Mouse (Mus musculus) NIH3T3 (cell line): ENCODE results near the gene Gfpt1.
"Not testable (repeated sequence)": the region's sequence is repeated elsewhere in the genome, so short reads cannot be mapped to it uniquely, and the experiment has no call there.

Experiments used
- DNase-seq: peaks from one replicate; pipeline ENCODE4 v3.0.0-alpha.2; 2012; ENCODE audit warnings: low read depth

Gene Gfpt1

DNA sequence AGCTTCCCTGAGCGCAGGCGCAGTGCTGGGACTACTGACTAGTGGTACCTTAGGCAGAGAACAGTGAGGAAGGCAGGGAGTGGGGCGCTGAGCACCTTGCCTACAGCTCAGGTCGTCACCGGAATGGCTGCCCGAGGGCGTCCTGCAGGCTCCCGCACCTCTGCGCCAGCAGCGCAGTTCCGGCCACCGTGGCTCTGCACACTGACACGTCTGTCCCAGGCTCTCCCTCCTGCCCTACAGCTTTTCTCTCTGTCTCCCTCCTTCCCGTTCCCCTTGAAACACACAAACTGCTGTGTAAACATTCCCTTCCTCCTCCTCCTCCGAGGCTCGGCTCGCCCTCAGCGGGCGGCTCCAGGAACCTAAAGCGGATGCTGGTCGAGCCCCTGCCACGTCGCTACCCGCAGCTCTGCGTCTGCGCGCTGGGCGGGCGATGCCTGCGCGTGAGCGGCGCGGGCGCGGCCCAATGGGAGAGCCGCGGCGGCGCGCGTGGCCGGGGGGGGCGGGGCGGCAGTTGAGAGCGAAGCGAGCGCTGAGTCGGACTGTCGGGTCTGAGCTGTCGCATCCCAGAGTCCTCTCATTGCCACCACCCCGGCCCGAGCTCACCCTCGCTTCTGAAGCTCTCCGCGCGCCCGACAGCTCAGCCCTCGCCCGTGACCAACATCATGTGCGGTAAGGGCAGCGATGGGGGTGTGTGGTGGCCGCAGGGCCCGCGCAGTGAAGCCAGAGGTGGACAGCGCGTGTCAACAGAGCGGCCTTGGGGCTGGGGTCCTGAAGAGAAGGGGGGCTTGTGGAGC is at the start of gene Gfpt1:
TSS of gene Gfpt1 (plus strand) at position 510 of the 794 bp plus-strand sequence.
- peak; percentile 98 for DNase-seq

GRCm38 (mm10) chr6:86994254-86994653 is 48.4 kb upstream of the Gfpt1 start:
- no peak for DNase-seq

DNA sequence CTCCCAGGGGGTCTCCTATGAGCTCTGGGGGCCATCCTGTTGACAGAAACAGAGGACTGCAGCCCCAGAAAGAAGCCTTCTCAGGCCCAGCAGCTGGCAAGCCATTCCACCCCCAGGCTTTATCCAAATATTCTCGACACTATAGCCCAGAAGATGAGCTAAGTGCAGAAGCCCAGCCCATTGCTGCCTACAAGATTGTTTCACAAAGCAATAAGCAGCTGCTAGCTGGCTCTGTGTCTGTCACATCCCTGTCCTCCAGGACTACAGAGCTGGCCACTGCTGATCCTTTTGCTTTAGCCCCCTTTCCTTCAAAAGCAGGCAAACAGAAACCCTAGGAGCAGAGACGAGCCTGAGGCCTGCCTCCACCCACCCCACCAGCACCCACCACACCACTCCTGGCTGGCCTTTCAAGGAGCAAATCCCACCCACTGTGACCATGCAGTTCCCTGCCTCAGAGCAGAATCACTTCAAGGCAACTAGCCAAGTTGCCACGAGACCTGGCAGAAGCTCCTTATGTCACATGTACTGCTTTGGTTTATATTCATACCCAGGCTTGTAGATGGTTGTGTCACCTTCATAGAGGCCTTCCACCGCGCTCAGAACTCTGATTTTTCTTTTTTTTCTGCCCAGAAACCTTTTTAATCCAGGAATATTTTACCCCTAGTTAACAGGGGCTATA is 45.9 kb upstream of the Gfpt1 start:
- peak; percentile 47 for DNase-seq

- no peak for DNase-seq
Measured at GRCm38 (mm10) chr6:86997360-86997759, 45.3 kb upstream of the Gfpt1 start.

DNA sequence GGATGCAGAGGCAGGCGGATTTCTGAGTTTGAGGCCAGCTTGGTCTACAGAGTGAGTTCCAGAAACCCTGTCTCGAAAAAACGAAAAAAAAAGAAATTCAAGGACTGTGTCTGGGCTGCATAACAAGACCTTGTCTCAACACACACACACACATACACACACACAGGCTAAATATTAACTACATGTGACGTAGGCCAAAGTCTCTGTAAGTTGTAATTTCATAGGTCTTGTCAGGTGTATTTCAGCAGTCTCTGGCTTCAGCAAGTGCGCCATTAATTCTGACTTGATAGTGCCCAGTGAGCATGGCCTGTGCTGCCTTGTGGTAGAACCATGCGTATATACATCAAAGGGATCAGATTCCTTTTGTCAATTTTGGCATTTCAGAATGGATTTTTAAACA is 40.7 kb upstream of the Gfpt1 start:
- DNase-seq, result no peak

GRCm38 (mm10) chr6:87002521-87003055 is 40.1 kb upstream of the Gfpt1 start:
- DNase-seq, result peak; percentile 96

GRCm38 (mm10) chr6:87004099-87004498 is 38.5 kb upstream of the Gfpt1 start:
- DNase-seq, result no peak

GRCm38 (mm10) chr6:87005577-87005976 is 37.1 kb upstream of the Gfpt1 start:
- DNase-seq, result peak; percentile 75

- no peak for DNase-seq
Measured at GRCm38 (mm10) chr6:87008887-87009286, 33.8 kb upstream of the Gfpt1 start, which contains the start of gene Nfu1. Gene Nfu1, plus strand, starts transcription at chr6:87009236.

- DNase-seq, result peak; percentile 98
Measured at GRCm38 (mm10) chr6:87009692-87010328, 32.8 kb upstream of the Gfpt1 start.

DNA sequence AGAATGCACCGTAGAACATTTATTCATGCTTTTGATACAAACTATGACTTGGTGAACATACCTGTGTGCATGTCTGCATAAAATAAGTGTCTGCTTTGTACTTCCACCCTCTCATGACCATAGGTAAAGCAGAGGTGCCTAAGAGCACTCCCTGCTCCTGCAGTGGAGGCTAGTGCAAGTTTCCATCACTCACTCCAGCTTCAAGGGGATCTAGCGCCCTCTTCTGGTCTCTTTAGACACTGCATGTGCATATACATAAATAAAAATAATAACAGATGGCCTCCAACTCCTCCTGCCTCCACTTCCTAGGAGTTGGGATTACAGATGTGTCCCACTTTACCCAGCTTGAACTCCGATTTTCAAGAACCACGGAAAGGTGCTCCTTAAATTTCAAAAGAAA is 25.7 kb upstream of the Gfpt1 start:
- DNase-seq, result peak; percentile 90

- no peak for DNase-seq
Measured at GRCm38 (mm10) chr6:87018874-87019273, 23.8 kb upstream of the Gfpt1 start.

- DNase-seq, result no peak
Measured at GRCm38 (mm10) chr6:87021791-87022190, 20.9 kb upstream of the Gfpt1 start.

- DNase-seq, result no peak
Measured at GRCm38 (mm10) chr6:87026980-87027379, 15.7 kb upstream of the Gfpt1 start.

- no peak for DNase-seq
Measured at GRCm38 (mm10) chr6:87028881-87029280, 13.8 kb upstream of the Gfpt1 start.

DNA sequence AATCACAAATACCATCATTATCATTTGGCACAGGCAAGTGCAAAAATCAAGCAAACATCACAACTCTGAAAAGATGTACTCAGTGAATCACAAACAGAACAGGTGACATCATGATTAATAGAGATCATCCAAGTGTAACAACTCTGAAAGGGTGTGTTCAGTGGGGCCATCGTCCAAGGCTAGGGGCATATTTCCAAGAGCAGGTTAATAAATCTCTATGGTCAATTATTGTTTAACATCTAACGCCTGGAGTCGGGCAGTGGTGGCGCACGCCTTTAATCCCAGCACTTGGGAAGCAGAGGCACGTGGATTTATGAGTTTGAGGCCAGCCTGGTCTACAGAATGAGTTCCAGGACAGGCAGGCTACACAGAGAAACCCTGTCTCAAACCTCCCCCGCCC is 11.3 kb upstream of the Gfpt1 start:
- not testable (repeated sequence) for DNase-seq

DNA sequence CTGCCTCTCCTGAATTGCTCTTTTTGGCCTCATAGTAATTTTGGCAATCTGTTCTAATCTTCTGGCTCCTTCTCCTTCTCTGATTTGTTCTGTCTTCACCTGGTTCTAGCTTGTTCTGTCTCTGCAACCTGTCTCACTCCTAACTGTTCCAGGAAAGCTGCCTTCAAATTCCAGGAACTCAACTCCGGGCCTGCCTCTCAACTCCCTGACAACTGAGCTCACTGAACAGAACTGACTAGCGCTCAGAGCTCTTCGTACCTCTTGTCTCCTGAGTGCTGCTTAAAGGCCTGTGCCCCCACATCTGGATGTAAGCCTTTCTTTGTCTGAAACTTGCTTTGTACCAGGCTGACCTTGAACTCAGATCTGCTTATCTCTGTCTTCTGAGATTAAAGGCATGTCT is 10.2 kb upstream of the Gfpt1 start:
- no peak for DNase-seq

- DNase-seq, result no peak
Measured at GRCm38 (mm10) chr6:87034395-87034794, 8.3 kb upstream of the Gfpt1 start.

DNA sequence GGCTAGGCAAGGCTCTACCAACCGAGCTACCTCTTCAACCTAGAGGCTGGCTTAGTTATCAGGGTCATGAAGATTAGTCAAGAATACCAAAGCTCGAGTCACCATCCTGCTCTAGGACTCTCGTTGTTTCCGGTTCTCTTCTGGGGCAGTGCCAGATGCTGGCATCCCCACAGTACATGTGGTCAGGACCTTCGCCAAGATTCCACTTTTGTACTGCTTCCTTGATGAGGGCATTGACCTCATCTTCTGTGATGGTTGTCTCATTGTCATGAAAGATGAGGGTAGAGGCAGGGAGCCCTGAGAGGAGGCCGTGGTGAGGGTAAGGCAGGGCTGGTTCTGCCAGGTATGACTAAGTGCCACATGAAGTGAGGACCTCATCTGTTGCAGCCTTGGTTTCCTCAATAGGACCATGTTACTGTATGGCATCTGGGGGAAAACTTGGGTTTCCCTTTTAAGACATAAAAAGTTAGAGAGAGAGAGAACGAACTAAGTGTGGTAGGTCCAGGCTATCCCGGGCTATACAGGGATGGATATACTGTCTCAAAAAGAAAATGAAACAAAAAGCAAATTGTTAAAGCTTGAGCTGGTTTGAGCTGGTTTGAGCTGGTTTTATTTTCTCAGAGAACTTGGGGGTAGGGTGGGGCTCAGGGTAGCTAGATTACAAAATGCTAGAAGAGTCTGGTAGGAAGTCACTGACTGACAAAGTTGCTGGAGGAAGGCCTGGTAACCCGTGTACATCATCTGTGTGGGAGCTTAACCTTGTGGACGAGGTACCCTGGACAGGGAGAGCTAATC is 4.6 kb upstream of the Gfpt1 start:
- DNase-seq, result peak; percentile 88

- DNase-seq, result no peak
Measured at GRCm38 (mm10) chr6:87039161-87039560, 3.5 kb upstream of the Gfpt1 start.

DNA sequence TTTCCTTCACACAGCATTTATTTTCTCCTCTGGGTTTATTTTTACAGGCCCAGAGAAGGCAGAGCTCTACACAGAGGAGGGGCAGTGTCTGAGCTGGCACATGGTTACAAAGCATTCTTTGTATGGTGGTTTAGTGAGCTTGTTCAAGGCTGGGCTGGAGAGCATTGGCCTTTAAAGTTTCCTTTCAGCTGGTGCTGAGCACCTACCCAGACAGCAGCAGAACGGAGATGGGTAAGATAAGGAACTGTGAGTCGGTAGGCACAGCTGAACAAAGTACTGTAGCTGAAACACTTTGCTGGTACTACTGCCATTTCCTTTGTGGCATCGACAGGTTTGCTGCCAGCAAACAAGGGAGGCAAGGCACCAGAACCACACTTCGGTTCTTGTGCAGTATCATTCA is 1.7 kb upstream of the Gfpt1 start:
- peak; percentile 62 for DNase-seq

- DNase-seq, result peak; percentile 10
Measured at GRCm38 (mm10) chr6:87041431-87041830, 1.2 kb upstream of the Gfpt1 start.
